Mouse (Mus musculus) E14TG2a.4 (cell line): ENCODE data around the gene Adk.

Source experiments
- CTCF ChIP-seq: conservative IDR thresholded peaks from 2 replicates; pipeline ENCODE4 v1.5.1; 2014; ENCODE audit warnings: low read length
- NANOG ChIP-seq: IDR thresholded peaks from 2 replicates; pipeline ENCODE4 v1.6.1; 2014; ENCODE audit warnings: borderline replicate concordance, low read length, mixed read lengths
- POU5F1 ChIP-seq: IDR thresholded peaks from 2 replicates; pipeline ENCODE4 v1.6.1; 2014; ENCODE audit warnings: low read length, borderline replicate concordance

- TF ChIP-seq CTCF (no peak), POU5F1 (no peak), NANOG (no peak)
Measured at GRCm38 (mm10) chr14:21441772-21442533, 389.6 kb downstream of the Adk start.
